ENCODE assay signal across 8 mouse cellular contexts in genomic region chr1:186609793-186610233, GRCm38 (mm10).
DNase-seq lines count a peak whose midpoint lies in the region; ATAC-seq and TF ChIP-seq lines count a peak whose summit lies in the region.

No protein-coding gene starts in this region.

- peak; percentile 83 for ATAC-seq in forebrain, embryonic 13.5 days
- ATAC-seq in limb, embryonic 14.5 days (ENCODE audit: low FRiP score, low read depth): peak; percentile 86; the same call in 1 of the 2 replicates
- ATAC-seq in neural tube, embryonic 15.5 days (ENCODE audit: low FRiP score): peak; percentile 59

- no peaks in the 10 kb centered on the region for H3K27me3 ChIP-seq in forebrain, embryonic 13.5 days
- no peaks in the 10 kb centered on the region for H3K27me3 ChIP-seq in limb, embryonic 14.5 days (ENCODE audit: control insufficient read depth, insufficient read depth, low read length)
- no peaks in the 10 kb centered on the region for H3K27me3 ChIP-seq in neural tube, embryonic 15.5 days (replicated peaks)

- no peaks in the 10 kb centered on the region for H3K36me3 ChIP-seq in forebrain, embryonic 13.5 days (ENCODE audit: poor library complexity, severe bottlenecking)
- H3K36me3 ChIP-seq in limb, embryonic 14.5 days (ENCODE audit: control insufficient read depth, insufficient read depth, low read length): no peaks in the 10 kb centered on the region
- H3K36me3 ChIP-seq in neural tube, embryonic 15.5 days: no peaks in the 10 kb centered on the region

- DNase-seq in adrenal gland, adult (ENCODE audit: inconsistent age in 2 of 2, low spot score in 1 of 2): peak; percentile 41 to 77
- DNase-seq in adrenal gland, postnatal 4 days (ENCODE audit: low spot score in 2 of 2): no peak
- DNase-seq in R1 (ENCODE audit: low read depth, low spot score): peak; percentile 89
- peak; percentile 36 to 58 for DNase-seq in heart, postnatal 14 days
- peak; percentile 77 for DNase-seq in limb, embryonic 14.5 days (ENCODE audit: low spot score)
- DNase-seq in thymus, postnatal 14 days: no peak

- peak overlapping the region; percentile 40 for H3K4me2 ChIP-seq in forebrain, embryonic 13.5 days
- peak overlapping the region; percentile 30 for H3K4me2 ChIP-seq in limb, embryonic 14.5 days (replicated peaks; ENCODE audit: low read depth, low read length, severe bottlenecking)
- peak overlapping the region; percentile 43 for H3K4me2 ChIP-seq in neural tube, embryonic 15.5 days

- H3K4me3 ChIP-seq in forebrain, embryonic 13.5 days: 0 out of 2 replicates have a peak overlapping the region, but pooled peaks have one; percentile 13
- no peak overlapping the region for H3K4me3 ChIP-seq in limb, embryonic 14.5 days (replicated peaks; ENCODE audit: low read length)
- no peak overlapping the region for H3K4me3 ChIP-seq in neural tube, embryonic 15.5 days (replicated peaks)

- WGBS in forebrain, embryonic 13.5 days: 2% methylated on average over 9 of the region's 10 CpGs
- 16% methylated on average over 8 of the region's 10 CpGs for WGBS in limb, embryonic 14.5 days
- 6% methylated on average over 9 of the region's 10 CpGs for WGBS in neural tube, embryonic 15.5 days

- no peak overlapping the region for H3K9ac ChIP-seq in forebrain, embryonic 13.5 days
- no peak overlapping the region for H3K9ac ChIP-seq in limb, embryonic 14.5 days (ENCODE audit: low read depth, low read length, severe bottlenecking)
- 0 out of 2 replicates have a peak overlapping the region, but pooled peaks have one; percentile 5 for H3K9ac ChIP-seq in neural tube, embryonic 15.5 days (replicated peaks)

- intact Hi-C loops in heart, postnatal 14 days (cut with DNase I): loop anchor here (5.0 kb wide), 1 partner anchor 87 kb away; no protein-coding TSS in a partner anchor

- H3K9me3 ChIP-seq in forebrain, embryonic 13.5 days (replicated peaks): no peaks in the 10 kb centered on the region
- no peaks in the 10 kb centered on the region for H3K9me3 ChIP-seq in limb, embryonic 14.5 days (ENCODE audit: control insufficient read depth, low read length)
- no peaks in the 10 kb centered on the region for H3K9me3 ChIP-seq in neural tube, embryonic 15.5 days (replicated peaks)

- H3K27ac ChIP-seq in forebrain, embryonic 13.5 days: no peak overlapping the region
- peak overlapping the region; percentile 40 for H3K27ac ChIP-seq in limb, embryonic 14.5 days (replicated peaks; ENCODE audit: low read depth, low read length)
- H3K27ac ChIP-seq in neural tube, embryonic 15.5 days (replicated peaks): no peak overlapping the region

- H3K4me1 ChIP-seq in forebrain, embryonic 13.5 days: peaks cover 11% of the 10 kb centered on the region; the same call in 1 of the 2 replicates
- peaks cover 12% of the 10 kb centered on the region; the same call in 1 of the 2 replicates for H3K4me1 ChIP-seq in limb, embryonic 14.5 days (ENCODE audit: control insufficient read depth, insufficient read depth, low read length)
- H3K4me1 ChIP-seq in neural tube, embryonic 15.5 days: peaks cover 13% of the 10 kb centered on the region

- TF ChIP-seq POLR2A in limb, embryonic 14.5 days (IDR thresholded peaks at IDR 0.05; ENCODE audit: borderline replicate concordance, extremely low read depth, insufficient read depth, insufficient read length): no peak

Comparison
In these comparisons a context has a peak if more than half of its experiments do, and no peak if none do; other contexts are left out.
1. DNase-seq: peak in adrenal gland, adult (2 of 2), R1 (single experiment), heart, postnatal 14 days (2 of 2) and limb, embryonic 14.5 days (single experiment); none in adrenal gland, postnatal 4 days (0 of 2) and thymus, postnatal 14 days (single experiment).
2. Peak in every context shown above with its lines, with median percentiles within 50 percentile points of each other: ATAC-seq and H3K4me2 ChIP-seq.